Mouse (Mus musculus): Measurements from ENCODE around the gene Smarca2. TPM values are rescaled to one million over a fixed set of nuclear protein-coding genes. Genes with fewer than 3 reads are reported as not detected.

Smarca2 gene
- polyA plus RNA-seq, 1 experiment from 2014 or later = 49.4 TPM

DNA sequence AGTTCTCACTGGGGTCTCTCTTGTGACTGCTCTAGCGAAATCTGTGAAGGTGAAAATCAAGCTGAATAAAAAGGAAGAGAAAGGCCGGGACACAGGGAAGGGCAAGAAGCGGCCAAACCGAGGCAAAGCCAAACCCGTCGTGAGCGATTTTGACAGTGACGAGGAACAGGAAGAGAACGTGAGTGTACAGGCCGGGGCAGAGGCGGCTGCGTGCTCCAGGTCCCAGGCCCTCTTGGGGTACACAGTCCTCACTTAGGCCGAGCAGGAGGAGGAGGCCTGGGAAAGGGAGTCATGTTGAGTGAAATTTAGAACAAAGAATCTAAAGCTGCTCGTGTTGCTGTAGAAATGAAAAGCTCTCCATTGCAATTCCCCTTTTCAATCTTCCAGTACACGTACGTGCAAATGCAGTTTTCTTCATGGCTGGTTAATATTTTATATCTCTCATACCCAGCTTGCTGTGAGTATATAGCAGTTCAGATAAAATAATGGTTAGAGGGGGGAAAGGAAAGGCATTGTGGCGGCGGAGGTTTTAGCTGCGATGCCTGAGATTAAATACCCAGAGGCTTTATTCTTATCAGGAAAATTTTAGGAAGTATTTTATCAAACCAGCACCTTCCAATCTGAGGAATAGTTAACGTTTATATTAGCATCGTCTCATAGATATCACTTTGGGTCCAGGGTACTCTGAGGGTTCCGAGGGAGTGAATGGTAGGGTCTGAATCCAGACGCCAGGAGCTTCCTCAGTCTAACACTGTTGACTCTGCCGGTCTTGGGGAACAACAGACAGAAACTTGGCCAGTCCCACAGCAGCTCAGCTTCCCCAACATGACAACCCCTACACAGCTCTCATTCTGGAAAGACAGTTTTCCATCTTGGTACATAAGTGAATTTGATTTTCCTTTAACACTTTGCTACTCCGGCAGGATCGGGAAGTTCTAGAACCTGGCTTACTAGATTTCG lies 171.5 kb downstream of the Smarca2 start:
- ATAC-seq (ENCODE audit: insufficient read depth, low FRiP score) = no peak
- no peaks in the 10 kb centered on the region for H3K9me3 ChIP-seq (replicated peaks; ENCODE audit: control insufficient read depth, low read length)
- H3K4me3 ChIP-seq (replicated peaks; ENCODE audit: low read length) = no peak overlapping the region
- no peaks in the 10 kb centered on the region for H3K4me1 ChIP-seq (ENCODE audit: control insufficient read depth, insufficient read depth, low read length)
- H3K36me3 ChIP-seq (ENCODE audit: control insufficient read depth, insufficient read depth, low read length) = peaks cover 7% of the 10 kb centered on the region; the same call in 1 of the 2 replicates
- H3K27me3 ChIP-seq (ENCODE audit: control insufficient read depth, insufficient read depth, low read length) = no peaks in the 10 kb centered on the region
- no peak overlapping the region for H3K9ac ChIP-seq (ENCODE audit: low read length)
- WGBS = 75% methylated on average over 27 of the region's 27 CpGs
- H3K27ac ChIP-seq (ENCODE audit: low read length) = no peak overlapping the region
- no peak overlapping the region for H3K4me2 ChIP-seq (ENCODE audit: low read depth, low read length)

DNA sequence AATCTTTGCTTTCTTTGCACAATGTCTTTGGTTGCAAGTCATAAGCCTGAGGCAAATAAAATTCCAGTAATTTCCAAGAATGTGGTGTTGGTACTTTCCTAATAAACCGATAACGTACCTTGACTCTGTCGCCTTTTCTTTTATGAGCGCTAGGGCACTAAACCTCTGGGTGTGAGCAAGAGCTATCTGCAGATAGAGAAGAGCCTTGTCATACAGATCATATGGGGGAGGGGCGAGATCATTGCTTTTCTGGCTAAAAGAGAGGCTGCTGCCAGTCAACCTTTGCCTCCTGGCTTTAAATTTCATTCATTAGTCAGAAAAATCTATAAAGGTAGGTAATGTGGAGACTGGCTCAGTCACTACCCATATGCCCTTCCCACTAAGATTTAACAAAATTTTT lies 173.3 kb downstream of the Smarca2 start:
- WGBS = 87% methylated on average over 5 of the region's 5 CpGs
- Histone ChIP-seq H3K27me3 (ENCODE audit: control insufficient read depth, insufficient read depth, low read length) (no peaks in the 10 kb centered on the region), H3K9ac (ENCODE audit: low read length) (no peak overlapping the region), H3K27ac (ENCODE audit: low read length) (no peak overlapping the region), H3K36me3 (ENCODE audit: control insufficient read depth, insufficient read depth, low read length) (peaks cover 7% of the 10 kb centered on the region; the same call in 1 of the 2 replicates), H3K4me1 (ENCODE audit: control insufficient read depth, insufficient read depth, low read length) (no peaks in the 10 kb centered on the region), H3K9me3 (replicated peaks; ENCODE audit: control insufficient read depth, low read length) (no peaks in the 10 kb centered on the region), H3K4me2 (ENCODE audit: low read depth, low read length) (no peak overlapping the region), H3K4me3 (replicated peaks; ENCODE audit: low read length) (no peak overlapping the region)
- no peak for ATAC-seq (ENCODE audit: insufficient read depth, low FRiP score)

DNA sequence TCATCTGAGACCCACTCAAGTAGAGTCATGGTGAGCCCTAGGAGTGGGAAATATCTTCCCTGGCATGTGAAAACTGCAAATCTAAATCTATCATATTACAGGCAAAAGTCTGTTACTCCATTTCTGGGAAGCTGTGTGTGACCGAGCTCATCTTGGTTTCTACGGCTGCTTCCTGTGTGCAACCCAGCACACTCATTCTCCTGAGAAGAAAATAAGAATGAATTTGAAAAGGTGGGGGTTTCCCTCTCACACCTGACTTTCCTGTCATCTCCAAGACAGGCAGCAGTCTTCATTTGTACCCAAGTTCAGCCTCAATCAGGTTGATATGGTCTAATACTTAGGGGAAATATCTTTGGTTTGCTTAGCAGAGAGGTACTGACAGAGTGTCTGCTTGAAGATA lies 176.4 kb downstream of the Smarca2 start:
- H3K4me3 ChIP-seq (replicated peaks; ENCODE audit: low read length) = no peak overlapping the region
- ATAC-seq (ENCODE audit: insufficient read depth, low FRiP score) = no peak
- H3K4me2 ChIP-seq (ENCODE audit: low read depth, low read length) = no peak overlapping the region
- H3K27me3 ChIP-seq (ENCODE audit: control insufficient read depth, insufficient read depth, low read length) = no peaks in the 10 kb centered on the region
- 94% methylated on average over 2 of the region's 2 CpGs for WGBS
- H3K36me3 ChIP-seq (ENCODE audit: control insufficient read depth, insufficient read depth, low read length) = peaks cover 7% of the 10 kb centered on the region; the same call in 1 of the 2 replicates
- H3K9me3 ChIP-seq (replicated peaks; ENCODE audit: control insufficient read depth, low read length) = no peaks in the 10 kb centered on the region
- no peak overlapping the region for H3K9ac ChIP-seq (ENCODE audit: low read length)
- no peak overlapping the region for H3K27ac ChIP-seq (ENCODE audit: low read length)
- H3K4me1 ChIP-seq (ENCODE audit: control insufficient read depth, insufficient read depth, low read length) = no peaks in the 10 kb centered on the region

DNA sequence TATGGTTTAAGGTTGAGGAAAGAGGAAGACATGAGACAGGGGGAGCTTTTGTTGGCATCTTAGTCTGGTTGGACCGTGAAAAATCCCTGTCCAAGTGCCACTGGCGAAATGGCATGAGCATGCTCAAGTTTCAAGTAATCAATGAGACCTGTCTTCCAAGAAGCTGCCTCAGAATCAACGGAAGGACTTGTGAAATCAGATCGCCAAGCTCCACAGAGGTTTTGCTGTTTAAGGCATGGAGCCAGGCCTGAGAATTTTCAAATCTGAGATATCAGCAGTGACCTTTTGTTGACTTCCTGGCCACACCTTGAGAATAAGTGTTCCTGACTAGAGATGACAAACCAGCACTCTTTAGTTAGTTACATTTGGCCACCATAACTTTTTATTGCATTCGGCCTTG lies 183.6 kb downstream of the Smarca2 start:
- no peak overlapping the region for H3K4me2 ChIP-seq (ENCODE audit: low read depth, low read length)
- no peak overlapping the region for H3K4me3 ChIP-seq (replicated peaks; ENCODE audit: low read length)
- no peak for ATAC-seq (ENCODE audit: insufficient read depth, low FRiP score)
- 80% methylated on average over 5 of the region's 5 CpGs for WGBS
- no peaks in the 10 kb centered on the region for H3K36me3 ChIP-seq (ENCODE audit: control insufficient read depth, insufficient read depth, low read length)
- H3K4me1 ChIP-seq (ENCODE audit: control insufficient read depth, insufficient read depth, low read length) = no peaks in the 10 kb centered on the region
- no peak overlapping the region for H3K9ac ChIP-seq (ENCODE audit: low read length)
- no peaks in the 10 kb centered on the region for H3K9me3 ChIP-seq (replicated peaks; ENCODE audit: control insufficient read depth, low read length)
- H3K27ac ChIP-seq (ENCODE audit: low read length) = no peak overlapping the region
- H3K27me3 ChIP-seq (ENCODE audit: control insufficient read depth, insufficient read depth, low read length) = no peaks in the 10 kb centered on the region

DNA sequence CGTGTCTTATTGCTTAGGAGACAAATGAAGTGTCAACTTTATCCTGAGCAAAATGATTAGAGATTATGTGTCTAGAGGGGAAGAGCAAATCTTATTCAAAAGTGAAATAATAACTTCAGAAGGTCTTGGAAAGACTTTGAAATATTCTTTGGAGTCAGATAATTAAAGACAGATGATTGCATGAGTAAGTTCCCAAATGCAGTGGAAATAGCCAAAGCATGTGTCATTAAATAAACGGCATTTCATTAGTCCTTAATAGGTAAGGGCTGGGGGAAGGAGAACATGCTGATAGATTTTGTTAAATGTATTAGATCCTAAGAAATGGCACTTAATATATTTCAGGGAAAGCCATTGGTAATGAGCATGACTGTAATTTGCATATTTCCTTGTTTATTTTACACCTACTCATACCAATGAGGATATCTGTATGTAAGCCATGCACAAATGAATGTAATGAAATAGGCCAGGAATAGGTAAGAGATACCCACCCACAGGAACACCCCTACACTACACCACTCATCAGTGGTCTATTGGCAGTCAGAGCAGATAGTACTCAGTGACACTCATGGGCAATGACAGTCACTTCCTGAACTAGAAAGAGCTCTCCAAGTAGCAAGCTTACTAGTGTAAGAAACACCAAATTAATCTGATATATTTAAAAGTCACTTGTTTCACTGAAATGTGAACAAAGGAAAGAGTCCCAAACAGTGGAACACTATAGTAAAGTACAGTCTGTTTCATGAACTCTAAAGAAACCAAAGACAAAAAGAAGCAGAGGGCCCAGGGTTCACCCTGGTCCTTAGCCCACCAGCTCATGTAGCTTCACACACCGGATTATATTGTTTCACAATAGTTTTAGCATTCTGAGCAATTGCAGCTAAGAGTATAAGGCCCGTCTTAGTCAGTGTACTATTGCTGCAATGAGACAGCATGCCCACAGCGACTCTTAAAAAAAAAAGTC lies 185.8 kb downstream of the Smarca2 start:
- Histone ChIP-seq H3K4me2 (ENCODE audit: low read depth, low read length) (no peak overlapping the region), H3K27ac (ENCODE audit: low read length) (no peak overlapping the region), H3K4me3 (replicated peaks; ENCODE audit: low read length) (no peak overlapping the region), H3K4me1 (ENCODE audit: control insufficient read depth, insufficient read depth, low read length) (no peaks in the 10 kb centered on the region), H3K9ac (ENCODE audit: low read length) (no peak overlapping the region), H3K27me3 (ENCODE audit: control insufficient read depth, insufficient read depth, low read length) (no peaks in the 10 kb centered on the region), H3K36me3 (ENCODE audit: control insufficient read depth, insufficient read depth, low read length) (no peaks in the 10 kb centered on the region), H3K9me3 (replicated peaks; ENCODE audit: control insufficient read depth, low read length) (no peaks in the 10 kb centered on the region)
- ATAC-seq (ENCODE audit: insufficient read depth, low FRiP score) = no peak
- WGBS = 80% methylated on average over 5 of the region's 5 CpGs

DNA sequence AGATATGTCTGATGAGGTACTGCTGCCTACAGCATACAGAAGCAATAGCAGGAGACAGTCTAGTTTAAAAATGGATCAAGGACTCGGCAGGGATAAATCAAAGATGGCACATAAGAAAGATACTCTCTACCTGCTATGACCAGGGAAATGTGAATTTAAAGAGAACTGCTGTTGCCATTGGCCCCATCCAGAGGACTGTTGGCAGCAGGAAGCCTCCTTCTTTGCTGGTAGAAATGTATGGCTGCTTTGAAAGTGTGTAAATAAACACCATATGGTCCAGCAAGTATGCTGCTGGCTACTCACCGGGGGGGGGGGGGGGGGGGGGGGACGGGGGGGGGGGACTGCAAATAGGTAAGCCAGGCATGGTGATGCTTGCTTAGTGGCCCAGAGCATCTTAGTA lies 189.5 kb downstream of the Smarca2 start:
- Histone ChIP-seq H3K4me3 (replicated peaks; ENCODE audit: low read length) (no peak overlapping the region), H3K9me3 (replicated peaks; ENCODE audit: control insufficient read depth, low read length) (no peaks in the 10 kb centered on the region), H3K36me3 (ENCODE audit: control insufficient read depth, insufficient read depth, low read length) (no peaks in the 10 kb centered on the region), H3K4me2 (ENCODE audit: low read depth, low read length) (no peak overlapping the region), H3K4me1 (ENCODE audit: control insufficient read depth, insufficient read depth, low read length) (no peaks in the 10 kb centered on the region), H3K27me3 (ENCODE audit: control insufficient read depth, insufficient read depth, low read length) (no peaks in the 10 kb centered on the region), H3K27ac (ENCODE audit: low read length) (no peak overlapping the region), H3K9ac (ENCODE audit: low read length) (no peak overlapping the region)
- ATAC-seq (ENCODE audit: insufficient read depth, low FRiP score) = no peak
- WGBS = 59% methylated on average over 1 of the region's 3 CpGs

DNA sequence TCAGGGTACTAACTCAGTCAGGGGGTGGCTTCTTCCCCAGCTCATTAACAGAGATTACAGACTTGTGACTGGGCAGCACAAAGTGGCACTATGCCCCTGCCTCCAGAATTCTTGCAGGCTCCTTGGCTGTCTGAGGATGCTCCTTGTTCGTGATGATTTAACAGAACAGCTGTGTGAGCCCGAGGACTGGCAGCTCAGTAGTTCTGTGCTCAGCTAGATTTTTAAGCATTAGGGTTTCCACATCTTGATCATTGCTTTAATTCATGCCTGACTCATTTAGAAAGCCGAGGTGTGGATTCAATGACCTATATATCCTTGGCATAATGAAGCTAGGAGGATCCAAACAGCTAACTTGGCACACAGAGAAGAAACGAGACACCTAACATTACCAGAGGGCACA lies 191.2 kb downstream of the Smarca2 start:
- no peaks in the 10 kb centered on the region for H3K4me1 ChIP-seq (ENCODE audit: control insufficient read depth, insufficient read depth, low read length)
- WGBS = 72% methylated on average over 4 of the region's 4 CpGs
- ATAC-seq (ENCODE audit: insufficient read depth, low FRiP score) = no peak

DNA sequence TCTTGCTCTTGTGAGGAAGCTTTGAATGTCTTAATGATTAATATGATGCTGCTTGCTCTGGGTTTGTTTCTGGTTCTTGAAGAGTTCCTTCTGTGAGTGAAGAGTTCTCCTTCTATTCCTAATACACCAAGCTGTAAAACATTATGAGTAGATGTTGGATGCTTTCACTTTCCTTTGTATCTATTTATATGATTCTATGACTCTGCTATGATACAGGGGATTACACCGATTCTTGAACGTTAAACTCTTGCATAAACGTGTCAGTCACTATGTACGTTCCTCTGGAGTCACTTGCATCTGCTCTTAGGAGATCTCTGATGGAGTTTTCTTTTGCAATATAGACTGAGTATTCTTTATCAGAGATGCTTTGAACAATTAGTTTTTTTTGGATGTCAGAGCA lies 199.6 kb downstream of the Smarca2 start:
- Histone ChIP-seq H3K36me3 (ENCODE audit: control insufficient read depth, insufficient read depth, low read length) (no peaks in the 10 kb centered on the region), H3K4me1 (ENCODE audit: control insufficient read depth, insufficient read depth, low read length) (no peaks in the 10 kb centered on the region), H3K4me3 (replicated peaks; ENCODE audit: low read length) (no peak overlapping the region), H3K9me3 (replicated peaks; ENCODE audit: control insufficient read depth, low read length) (no peaks in the 10 kb centered on the region), H3K4me2 (ENCODE audit: low read depth, low read length) (no peak overlapping the region), H3K27ac (ENCODE audit: low read length) (no peak overlapping the region), H3K27me3 (ENCODE audit: control insufficient read depth, insufficient read depth, low read length) (no peaks in the 10 kb centered on the region), H3K9ac (ENCODE audit: low read length) (no peak overlapping the region)
- 51% methylated on average over 4 of the region's 4 CpGs for WGBS
- ATAC-seq (ENCODE audit: insufficient read depth, low FRiP score) = no peak

More for the DNA sequence above, 191.2 kb downstream of the Smarca2 start:
- Histone ChIP-seq H3K9ac (ENCODE audit: low read length) (no peak overlapping the region), H3K9me3 (replicated peaks; ENCODE audit: control insufficient read depth, low read length) (no peaks in the 10 kb centered on the region), H3K4me2 (ENCODE audit: low read depth, low read length) (no peak overlapping the region), H3K27ac (ENCODE audit: low read length) (no peak overlapping the region), H3K36me3 (ENCODE audit: control insufficient read depth, insufficient read depth, low read length) (no peaks in the 10 kb centered on the region), H3K4me3 (replicated peaks; ENCODE audit: low read length) (no peak overlapping the region), H3K27me3 (ENCODE audit: control insufficient read depth, insufficient read depth, low read length) (no peaks in the 10 kb centered on the region)

DNA sequence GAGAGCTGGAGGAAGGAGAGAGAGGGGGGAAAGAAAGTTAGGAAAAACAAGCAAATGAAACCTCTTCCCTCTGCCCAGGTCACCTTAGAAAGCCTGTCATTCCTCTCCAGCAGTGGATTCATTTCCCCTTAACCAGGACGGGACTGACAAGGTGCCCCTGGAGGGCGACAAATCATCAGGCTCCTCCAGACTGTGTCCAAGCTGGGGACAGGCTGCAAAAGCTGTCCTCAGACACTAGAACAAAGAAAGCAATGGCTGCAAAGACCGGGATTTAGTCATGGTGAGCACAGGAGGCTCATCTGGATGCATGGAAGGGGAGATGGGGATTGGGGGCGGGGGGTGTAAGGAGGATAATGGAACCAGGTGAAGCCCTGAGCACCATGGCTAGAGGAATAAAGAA lies 209.8 kb downstream of the Smarca2 start:
- ATAC-seq (ENCODE audit: insufficient read depth, low FRiP score) = no peak
- Histone ChIP-seq H3K9me3 (replicated peaks; ENCODE audit: control insufficient read depth, low read length) (no peaks in the 10 kb centered on the region), H3K4me2 (ENCODE audit: low read depth, low read length) (no peak overlapping the region), H3K9ac (ENCODE audit: low read length) (no peak overlapping the region), H3K4me3 (replicated peaks; ENCODE audit: low read length) (no peak overlapping the region), H3K36me3 (ENCODE audit: control insufficient read depth, insufficient read depth, low read length) (no peaks in the 10 kb centered on the region), H3K4me1 (ENCODE audit: control insufficient read depth, insufficient read depth, low read length) (no peaks in the 10 kb centered on the region), H3K27ac (ENCODE audit: low read length) (no peak overlapping the region), H3K27me3 (ENCODE audit: control insufficient read depth, insufficient read depth, low read length) (no peaks in the 10 kb centered on the region)
- 47% methylated on average over 4 of the region's 4 CpGs for WGBS
